ENCODE assay signal across 23 mouse cellular contexts in genomic region chr16:30221161-30221782, GRCm38 (mm10). TPM values are rescaled to one million over a fixed set of nuclear protein-coding genes. Genes with fewer than 3 reads are reported as not detected.
"Had no signal": no experiment of that assay in that cellular context is flagged by ENCODE, and none has a peak within 500 bp of the region (broad histone marks: within the 10 kb centered on the region; RNA-seq: fewer than 3 reads in every experiment).

No protein-coding gene starts in this region.

- DNase-seq: kidney, postnatal 10 days; layer of hippocampus, postnatal 36 days; liver, postnatal 0 days; lung, embryonic 14.5 days; lung, postnatal 36 days; midbrain, embryonic 14.5 days; thymus, adult 18-20 months; thymus, postnatal 36 days had no signal

- H3K4me3 ChIP-seq: kidney, embryonic 15.5 days; left cerebral cortex, adult 2 months; limb, embryonic 12.5 days; megakaryocyte, embryonic 14.5 days had no signal

- H3K27ac ChIP-seq: kidney, embryonic 15.5 days; left cerebral cortex, adult 2 months; limb, embryonic 12.5 days; liver, embryonic 14.5 days had no signal

- H3K9ac ChIP-seq: kidney, embryonic 15.5 days; limb, embryonic 12.5 days; liver, embryonic 14.5 days; liver, postnatal 0 days; lung, embryonic 14.5 days had no signal

- H3K9me3 ChIP-seq: kidney, embryonic 15.5 days; limb, embryonic 12.5 days; megakaryocyte, embryonic 14.5 days had no signal

- ATAC-seq: inflammation-experienced regulatory T-cells, adult 6 months; intestine, embryonic 16.5 days; liver, postnatal 0 days; lung, postnatal 0 days had no signal

- H3K4me2 ChIP-seq: kidney, embryonic 15.5 days; limb, embryonic 12.5 days; liver, embryonic 11.5 days; lung, embryonic 14.5 days; midbrain, embryonic 11.5 days had no signal

- H3K36me3 ChIP-seq: kidney, embryonic 15.5 days; limb, embryonic 12.5 days had no signal

RNA-seq across cellular contexts. Expression of gene Cpn2, which starts 46.0 kb away (rescaled TPM):
- polyA plus RNA-seq: inflammation-experienced regulatory T-cells, adult 6 months; limb, embryonic 12.5 days; lung, embryonic 14.5 days; midbrain, embryonic 11.5 days; midbrain, embryonic 14.5 days; midbrain, postnatal 0 days; neural tube, embryonic 11.5 days; neural tube, embryonic 14.5 days; spleen, adult 2 months; urinary bladder, adult 2 months had no signal
